Mouse (Mus musculus) skeletal muscle tissue, postnatal 0 days (tissue): ENCODE data around the gene Ebp. TPM values are rescaled to one million over a fixed set of nuclear protein-coding genes. Genes with fewer than 3 reads are reported as not detected.

Experiments used
- polyA plus RNA-seq: library from polyadenylated mRNA; unstranded; fragments of >200 nt; fragmentation: Nextera tagmentation; extraction: Ambion mirVana; gene quantifications from 2 replicates; pipeline ENCODE4 v1.2.1, GENCODE M21; 2015

Ebp gene
- polyA plus RNA-seq = 16.0 and 23.1 TPM in 2 replicates

GRCm38 (mm10) chrX:8193419-8193723 lies at the start of gene Ebp:
Gene Ebp, minus strand, starts transcription at chrX:8193512.

DNA sequence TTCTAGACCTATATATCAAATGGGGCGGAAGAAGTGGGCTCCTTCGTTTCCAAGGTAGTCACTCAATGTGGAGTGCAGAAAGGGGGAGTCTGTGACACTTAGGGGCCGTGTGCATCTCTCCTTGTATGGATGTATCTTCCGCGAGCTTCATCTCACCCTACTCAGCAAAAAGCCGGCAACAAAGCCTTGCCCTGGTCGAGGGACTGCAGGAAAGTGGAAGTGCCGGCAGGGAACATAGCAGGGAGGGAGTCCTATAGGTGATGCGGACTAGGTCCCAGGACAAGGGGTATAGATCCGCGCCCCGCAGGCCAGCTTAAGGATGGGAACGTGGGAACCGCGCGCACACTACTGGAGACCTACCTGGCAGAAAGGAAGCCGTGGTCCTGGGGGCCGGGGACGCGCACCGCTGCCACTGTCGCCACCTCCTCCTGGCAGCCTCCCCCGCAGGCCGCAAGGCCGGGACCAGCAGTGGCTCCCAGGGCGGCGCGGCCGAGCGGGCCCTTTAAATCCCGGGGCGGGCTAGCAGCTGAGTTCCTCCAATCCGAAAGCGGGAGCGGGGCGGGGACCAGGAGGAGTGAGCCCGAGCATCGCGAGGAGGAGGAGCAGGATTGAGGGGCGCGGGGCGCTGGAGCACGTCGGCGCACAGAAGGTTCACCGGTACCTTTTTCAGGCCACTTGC lies 12.8 kb upstream of the Ebp start, which contains the start of gene Porcn:
Porcn (minus strand) TSS at position 511 of the 679 bp plus-strand sequence.

GRCm38 (mm10) chrX:8175504-8176385 lies 17.6 kb downstream of the Ebp start, which contains the start of gene Tbc1d25:
Gene Tbc1d25, minus strand, starts transcription at chrX:8176181.

DNA sequence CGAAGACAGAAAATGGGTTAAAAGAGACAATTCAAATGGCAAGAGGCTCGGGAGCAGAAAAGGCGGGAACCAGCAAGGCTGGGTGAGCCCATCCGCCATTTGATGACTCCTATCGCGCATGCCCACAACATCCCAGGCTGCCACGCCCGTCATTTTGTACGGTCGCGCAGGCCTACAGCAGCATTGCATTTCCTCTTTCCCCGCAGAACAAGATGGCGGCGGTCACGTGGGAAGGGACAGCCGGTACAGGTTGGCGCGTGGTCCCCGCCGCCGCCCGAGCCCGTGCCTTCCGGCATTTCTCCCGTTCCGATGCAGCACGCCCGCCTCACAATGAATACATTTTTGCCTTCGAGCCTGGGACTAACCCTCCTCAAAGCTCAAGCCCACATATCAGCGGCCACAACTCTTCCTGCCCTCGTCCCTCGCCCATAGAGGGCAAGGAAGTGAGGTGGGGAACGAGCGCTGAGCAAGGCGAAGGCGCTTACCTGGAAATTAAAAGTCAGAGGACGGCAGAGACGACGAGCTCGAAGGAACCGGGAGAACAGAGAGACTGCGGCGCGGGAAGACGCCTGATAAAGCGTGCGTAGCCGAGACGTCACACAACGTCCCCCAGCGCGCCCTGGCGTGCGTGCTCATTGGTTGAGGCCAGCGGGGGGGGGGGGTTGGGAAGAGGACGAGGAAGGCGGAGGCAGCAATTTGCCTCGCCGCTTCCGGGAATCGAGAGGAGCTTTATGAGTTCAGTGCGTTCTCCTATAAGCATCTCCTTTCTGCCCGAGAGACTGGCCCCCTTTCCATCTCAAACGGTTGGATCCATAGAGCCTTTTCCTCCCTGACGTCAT lies 47.9 kb downstream of the Ebp start, which contains the start of gene Rbm3:
Rbm3 (minus strand) TSS at position 728 of the 839 bp plus-strand sequence.

Other genes with a start within 250 kb of the Ebp start
- gene Hdac6, start 245.6 kb downstream of the Ebp start, polyA plus RNA-seq = 5.4 and 5.6 TPM in 2 replicates
- 0.66 and 0.77 TPM in 2 replicates for gene Gata1, start 215.4 kb downstream of the Ebp start, polyA plus RNA-seq
- not detected in 2 replicates for gene Glod5, start 175.0 kb downstream of the Ebp start, polyA plus RNA-seq
- gene Suv39h1, start 118.8 kb downstream of the Ebp start, polyA plus RNA-seq = 9.1 and 10.1 TPM in 2 replicates
- gene Was, start 103.0 kb downstream of the Ebp start, polyA plus RNA-seq = 0.35 and 0.71 TPM in 2 replicates
- 10.3 and 11.4 TPM in 2 replicates for gene Wdr13, start 60.6 kb downstream of the Ebp start, polyA plus RNA-seq
- 308 and 398 TPM in 2 replicates for gene Rbm3, start 47.6 kb downstream of the Ebp start, polyA plus RNA-seq
- gene Tbc1d25, start 17.3 kb downstream of the Ebp start, polyA plus RNA-seq = 3.9 and 4.3 TPM in 2 replicates
- 4.0 and 4.2 TPM in 2 replicates for gene Porcn, start 13.0 kb upstream of the Ebp start, polyA plus RNA-seq
- 17.2 and 17.9 TPM in 2 replicates for gene Ftsj1, start 58.9 kb upstream of the Ebp start, polyA plus RNA-seq
- 0.16 and 0.22 TPM in 2 replicates for gene Slc38a5, start 77.6 kb upstream of the Ebp start, polyA plus RNA-seq
- gene Ssxb10, start 133.9 kb upstream of the Ebp start, polyA plus RNA-seq = not detected in 2 replicates
- not detected in 2 replicates for gene Ssxb9, start 173.5 kb upstream of the Ebp start, polyA plus RNA-seq
- not detected in 2 replicates for gene Ssxb1, start 219.8 kb upstream of the Ebp start, polyA plus RNA-seq